Mouse (Mus musculus) liver, embryonic 15.5 days (tissue): ENCODE measurements around the gene Ccna2. TPM values are rescaled to one million over a fixed set of nuclear protein-coding genes. Genes with fewer than 3 reads are reported as not detected.

ENCODE experiments used
- ATAC-seq: fragments of 200-750 bp; cut with Nextera tagmentation; 2 replicates; pipeline ENCODE4 v1.8.0; 2017; ENCODE audit warnings: moderate number of reproducible peaks, mild to moderate bottlenecking, moderate library complexity; ENCODE audit not compliant: insufficient read depth
- H3K27ac ChIP-seq: fragments of 300-500 bp; sonication (generic); replicated peaks from 2 replicates; pipeline ENCODE4 v1.5.1; 2015; ENCODE audit warnings: mild to moderate bottlenecking, inconsistent platforms
- H3K27me3 ChIP-seq: fragments of 300-500 bp; sonication (generic); 2 replicates; pipeline ENCODE4 v1.6.1; 2015; ENCODE audit warnings: mild to moderate bottlenecking, inconsistent platforms
- H3K36me3 ChIP-seq: fragments of 300-500 bp; sonication (generic); replicated peaks from 2 replicates; pipeline ENCODE4 v1.6.1; 2015; ENCODE audit warnings: moderate library complexity, mild to moderate bottlenecking, inconsistent platforms
- H3K4me1 ChIP-seq: fragments of 300-500 bp; sonication (generic); replicated peaks from 2 replicates; pipeline ENCODE4 v1.6.1; 2015; ENCODE audit warnings: inconsistent platforms
- H3K4me2 ChIP-seq: fragments of 300-500 bp; sonication (generic); 2 replicates; pipeline ENCODE4 v1.6.1; 2015; ENCODE audit warnings: moderate library complexity, mild to moderate bottlenecking, inconsistent platforms
- H3K4me3 ChIP-seq: fragments of 300-500 bp; sonication (generic); replicated peaks from 2 replicates; pipeline ENCODE4 v1.5.1; 2015; ENCODE audit warnings: mild to moderate bottlenecking, inconsistent platforms
- H3K9ac ChIP-seq: fragments of 300-500 bp; sonication (generic); 2 replicates; pipeline ENCODE4 v1.6.1; 2015; ENCODE audit warnings: moderate library complexity, mild to moderate bottlenecking, inconsistent platforms
- H3K9me3 ChIP-seq: fragments of 300-500 bp; sonication (generic); replicated peaks from 2 replicates; pipeline ENCODE4 v1.6.1; 2016; ENCODE audit warnings: inconsistent platforms
- WGBS: fragments of 180-500 bp; shearing (Covaris S2); methylation state at CpG from one replicate; pipeline ENCODE4 v1.1.7; 2015; ENCODE audit warnings: mixed read lengths; ENCODE audit not compliant: insufficient replicate concordance; 5-methylcytosine and 5-hydroxymethylcytosine counted together
- polyA plus RNA-seq: library from polyadenylated mRNA; unstranded; fragments of >200 nt; fragmentation: Nextera tagmentation; extraction: Ambion mirVana; gene quantifications from 2 replicates; pipeline ENCODE4 v1.2.1, GENCODE M21; 2015

Gene Ccna2
- polyA plus RNA-seq, 1 experiment from 2014 or later = 253 TPM

DNA sequence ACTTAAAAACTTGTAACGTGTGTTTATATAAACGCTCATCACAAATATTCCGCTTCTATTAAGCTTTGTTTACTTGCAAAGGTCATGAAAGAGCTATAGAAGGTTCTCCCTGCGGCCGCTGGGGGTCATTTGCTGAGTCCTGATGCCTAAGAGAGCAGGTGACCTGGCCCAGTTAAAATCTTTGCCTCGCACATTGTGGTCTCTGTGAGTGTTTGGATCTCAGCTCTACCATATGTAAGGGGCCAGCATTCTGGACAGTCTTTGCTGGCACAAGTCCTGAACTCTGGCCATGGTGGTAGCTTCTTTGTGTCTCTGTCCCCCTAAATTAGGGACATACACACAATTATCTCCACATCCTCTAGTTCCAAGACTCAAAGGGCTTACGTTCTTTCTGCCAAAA, 39.2 kb downstream of the Ccna2 start:
- WGBS = 44% methylated on average over 7 of the region's 7 CpGs
- no peaks in the 10 kb centered on the region for H3K36me3 ChIP-seq
- no peak overlapping the region for H3K27ac ChIP-seq
- no peak overlapping the region for H3K4me3 ChIP-seq
- no peak overlapping the region for H3K9ac ChIP-seq
- H3K4me2 ChIP-seq = peak overlapping the region; percentile 6; the same call in 1 of the 2 replicates
- ATAC-seq = no peak
- H3K4me1 ChIP-seq = peaks cover 4% of the 10 kb centered on the region; the same call in 1 of the 2 replicates
- H3K9me3 ChIP-seq = no peaks in the 10 kb centered on the region
- H3K27me3 ChIP-seq = peaks cover 28% of the 10 kb centered on the region

- no peak for ATAC-seq
- no peak overlapping the region for H3K27ac ChIP-seq
Observed at GRCm38 (mm10) chr3:36531979-36532542, 39.9 kb downstream of the Ccna2 start.

GRCm38 (mm10) chr3:36531242-36531641, 40.7 kb downstream of the Ccna2 start:
- 58% methylated on average over 2 of the region's 2 CpGs for WGBS
- Histone ChIP-seq H3K27me3 (peaks cover 28% of the 10 kb centered on the region), H3K4me2 (no peak overlapping the region), H3K4me1 (peaks cover 4% of the 10 kb centered on the region; the same call in 1 of the 2 replicates), H3K27ac (no peak overlapping the region), H3K4me3 (no peak overlapping the region), H3K36me3 (no peaks in the 10 kb centered on the region), H3K9ac (no peak overlapping the region), H3K9me3 (no peaks in the 10 kb centered on the region)
- ATAC-seq = no peak

More at GRCm38 (mm10) chr3:36531979-36532542, 39.9 kb downstream of the Ccna2 start:
- Histone ChIP-seq H3K4me2 (peak overlapping the region; percentile 56), H3K9ac (no peak overlapping the region), H3K27me3 (peaks cover 28% of the 10 kb centered on the region), H3K4me1 (peaks cover 4% of the 10 kb centered on the region; the same call in 1 of the 2 replicates), H3K4me3 (peak overlapping the region; percentile 40), H3K9me3 (no peaks in the 10 kb centered on the region), H3K36me3 (no peaks in the 10 kb centered on the region)
- 6% methylated on average over 18 of the region's 18 CpGs for WGBS

DNA sequence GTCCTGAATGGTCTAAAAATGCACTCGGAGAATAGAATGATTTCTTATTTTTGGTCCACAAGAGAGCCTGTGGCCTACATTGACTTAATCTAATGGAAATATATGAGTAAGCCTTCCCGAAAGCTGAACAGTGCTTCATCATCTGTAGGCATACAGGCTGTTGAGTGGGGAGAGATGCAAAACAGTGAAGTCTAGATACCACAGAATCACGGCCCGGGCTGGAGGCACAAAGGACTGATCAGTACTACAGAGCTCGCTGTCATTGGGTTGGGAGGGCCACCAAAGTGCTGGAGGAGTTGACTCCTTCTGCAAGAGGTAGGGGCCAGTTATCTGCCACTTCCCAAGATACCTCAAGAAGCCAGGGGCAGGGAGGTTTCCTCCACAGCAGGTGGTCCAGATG, 41.2 kb downstream of the Ccna2 start:
- 50% methylated on average over 5 of the region's 5 CpGs for whole genome bisulfite sequencing
- Histone ChIP-seq H3K4me2 (no peak overlapping the region), H3K4me3 (no peak overlapping the region), H3K36me3 (no peaks in the 10 kb centered on the region), H3K27ac (no peak overlapping the region), H3K27me3 (peaks cover 28% of the 10 kb centered on the region), H3K4me1 (peaks cover 4% of the 10 kb centered on the region; the same call in 1 of the 2 replicates), H3K9me3 (no peaks in the 10 kb centered on the region), H3K9ac (no peak overlapping the region)
- ATAC-seq = no peak

DNA sequence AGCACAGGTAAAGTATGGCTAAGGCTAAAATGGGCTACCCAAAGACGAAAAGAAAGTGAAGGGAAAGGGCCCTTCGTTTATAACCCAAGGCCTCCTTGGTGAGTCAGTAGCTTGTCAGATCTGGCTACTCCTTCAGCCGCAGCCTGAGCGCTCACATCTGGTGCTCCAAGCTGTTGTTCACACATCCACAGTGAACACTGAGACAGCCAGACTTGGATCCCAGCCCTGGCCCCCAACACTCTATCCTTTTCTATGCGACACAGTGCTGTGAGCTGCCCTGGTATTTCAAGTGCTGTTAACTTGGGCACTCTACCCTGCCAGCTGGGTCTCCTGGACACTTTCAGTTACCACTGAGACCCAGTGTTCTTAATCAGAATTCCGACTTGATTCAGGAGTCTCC, 41.6 kb downstream of the Ccna2 start:
- Histone ChIP-seq H3K27me3 (peaks cover 28% of the 10 kb centered on the region), H3K4me3 (no peak overlapping the region), H3K36me3 (no peaks in the 10 kb centered on the region), H3K9me3 (no peaks in the 10 kb centered on the region), H3K9ac (no peak overlapping the region), H3K27ac (no peak overlapping the region), H3K4me1 (peaks cover 4% of the 10 kb centered on the region; the same call in 1 of the 2 replicates), H3K4me2 (no peak overlapping the region)
- ATAC-seq = no peak
- 74% methylated on average over 6 of the region's 6 CpGs for WGBS

- Histone ChIP-seq H3K4me2 (no peak overlapping the region), H3K9ac (no peak overlapping the region), H3K27me3 (peaks cover 37% of the 10 kb centered on the region), H3K4me3 (no peak overlapping the region), H3K4me1 (no peaks in the 10 kb centered on the region), H3K36me3 (no peaks in the 10 kb centered on the region), H3K9me3 (no peaks in the 10 kb centered on the region), H3K27ac (no peak overlapping the region)
- WGBS = 51% methylated on average over 3 of the region's 3 CpGs
- no peak for ATAC-seq
Observed at GRCm38 (mm10) chr3:36524466-36524865, 47.5 kb downstream of the Ccna2 start.

DNA sequence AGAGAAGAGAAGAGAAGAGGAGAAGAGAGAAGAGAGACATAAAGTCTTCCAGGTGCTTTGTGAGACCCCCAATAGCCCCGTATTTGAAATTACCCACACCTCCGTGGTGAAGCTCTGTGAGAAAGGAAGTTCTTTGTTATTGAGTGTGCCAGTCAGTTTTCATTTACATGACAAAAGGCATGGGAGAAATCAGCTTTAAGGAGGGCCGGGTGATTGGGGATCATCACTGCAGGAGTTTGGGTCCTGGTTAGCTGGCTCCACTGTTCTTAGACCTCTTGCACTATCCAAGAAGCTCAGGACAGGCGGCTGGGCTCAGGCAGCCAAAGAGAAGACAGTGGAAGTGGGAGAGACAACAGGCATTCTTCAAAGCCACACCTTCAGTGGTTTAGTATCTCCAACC, 49.8 kb downstream of the Ccna2 start:
- H3K27ac ChIP-seq = no peak overlapping the region
- no peak overlapping the region for H3K9ac ChIP-seq
- H3K4me3 ChIP-seq = no peak overlapping the region
- no peaks in the 10 kb centered on the region for H3K36me3 ChIP-seq
- 14% methylated on average over 4 of the region's 4 CpGs for WGBS
- no peak for ATAC-seq
- no peaks in the 10 kb centered on the region for H3K9me3 ChIP-seq
- H3K27me3 ChIP-seq = peaks cover 37% of the 10 kb centered on the region
- no peak overlapping the region for H3K4me2 ChIP-seq
- no peaks in the 10 kb centered on the region for H3K4me1 ChIP-seq

- peak within 1 kb of the TSS; percentile 32 for H3K4me3 ChIP-seq
- no peaks in the 10 kb centered on the region for H3K4me1 ChIP-seq
- H3K4me2 ChIP-seq = peak within 1 kb of the TSS; percentile 61
- ATAC-seq = no peak
- H3K27me3 ChIP-seq = peaks cover 37% of the 10 kb centered on the region
- no peak within 1 kb of the TSS for H3K27ac ChIP-seq
- 2% methylated on average over 51 of the region's 51 CpGs for WGBS
- H3K36me3 ChIP-seq = no peaks in the 10 kb centered on the region
- no peaks in the 10 kb centered on the region for H3K9me3 ChIP-seq
- H3K9ac ChIP-seq = no peak within 1 kb of the TSS
Observed at GRCm38 (mm10) chr3:36521073-36522060, 50.6 kb downstream of the Ccna2 start, which contains the start of gene Gm11549. TSS of gene Gm11549 (minus strand) at chr3:36521813.

- no peak overlapping the region for H3K27ac ChIP-seq
- H3K36me3 ChIP-seq = no peaks in the 10 kb centered on the region
- ATAC-seq = no peak
- no peak overlapping the region for H3K4me3 ChIP-seq
- WGBS = 74% methylated on average over 9 of the region's 9 CpGs
- H3K4me1 ChIP-seq = no peaks in the 10 kb centered on the region
- H3K27me3 ChIP-seq = peaks cover 14% of the 10 kb centered on the region
- H3K9ac ChIP-seq = no peak overlapping the region
- H3K4me2 ChIP-seq = no peak overlapping the region
- no peaks in the 10 kb centered on the region for H3K9me3 ChIP-seq
Observed at GRCm38 (mm10) chr3:36516196-36516595, 55.8 kb downstream of the Ccna2 start.
